Mouse (Mus musculus) adipose tissue, adult 10 weeks (tissue): Measurements from ENCODE around the gene C1ql4. TPM values are rescaled to one million over a fixed set of nuclear protein-coding genes. Genes with fewer than 3 reads are reported as not detected.

Source experiments
- polyA plus RNA-seq: library from polyadenylated mRNA; stranded (reverse); fragments of 350-450 nt; fragmentation: Illumina TruSeq; extraction: RNeasy Lipid Tissue Mini Kit (QIAGEN cat#74804); gene quantifications from one replicate; pipeline ENCODE4 v1.2.3, GENCODE M21; 2014; ENCODE audit warnings: low read depth, low replicate concordance

Gene C1ql4
- polyA plus RNA-seq = 2.6 TPM

GRCm38 (mm10) chr15:99087253-99088075 is at the start of gene C1ql4:
C1ql4 (minus strand) TSS chr15:99087817.

GRCm38 (mm10) chr15:99125711-99126080 is 38.1 kb upstream of the C1ql4 start, which contains the start of gene Spats2:
Spats2 (plus strand) TSS chr15:99125916.

GRCm38 (mm10) chr15:99092870-99093269 is 5.3 kb upstream of the C1ql4 start, which contains the start of gene Dnajc22:
Dnajc22 (plus strand) TSS chr15:99093170.

GRCm38 (mm10) chr15:99074019-99074599 is 13.5 kb downstream of the C1ql4 start, which contains the start of gene Troap:
Troap (plus strand) TSS chr15:99074575.

GRCm38 (mm10) chr15:99055040-99055439 is 32.6 kb downstream of the C1ql4 start, which contains the start of gene Prph:
Prph (plus strand) TSS chr15:99055174.

Other genes with a start within 250 kb of the C1ql4 start
- 33.8 TPM for gene Kmt2d, start 216.6 kb downstream of the C1ql4 start, polyA plus RNA-seq
- gene Rhebl1, start 193.3 kb downstream of the C1ql4 start, polyA plus RNA-seq = 4.4 TPM
- 0.97 TPM for gene Dhh, start 189.3 kb downstream of the C1ql4 start, polyA plus RNA-seq
- 22.8 TPM for gene Lmbr1l, start 169.6 kb downstream of the C1ql4 start, polyA plus RNA-seq
- 537 TPM for gene Tuba1b, start 153.3 kb downstream of the C1ql4 start, polyA plus RNA-seq
- not detected for gene Gm49450, start 134.3 kb downstream of the C1ql4 start, polyA plus RNA-seq
- 299 TPM for gene Tuba1a, start 134.1 kb downstream of the C1ql4 start, polyA plus RNA-seq
- 81.1 TPM for gene Tuba1c, start 57.9 kb downstream of the C1ql4 start, polyA plus RNA-seq
- gene Prph, start 32.6 kb downstream of the C1ql4 start, polyA plus RNA-seq = 0.45 TPM
- gene Troap, start 13.2 kb downstream of the C1ql4 start, polyA plus RNA-seq = 1.6 TPM
- gene Dnajc22, start 5.4 kb upstream of the C1ql4 start, polyA plus RNA-seq = 6.5 TPM
- 15.8 TPM for gene Spats2, start 38.1 kb upstream of the C1ql4 start, polyA plus RNA-seq
- 35.0 TPM for gene Kcnh3, start 137.0 kb upstream of the C1ql4 start, polyA plus RNA-seq
- 47.2 TPM for gene Mcrs1, start 164.1 kb upstream of the C1ql4 start, polyA plus RNA-seq
- 53.9 TPM for gene Prpf40b, start 207.3 kb upstream of the C1ql4 start, polyA plus RNA-seq
- 1.6 TPM for gene Fam186b, start 208.1 kb upstream of the C1ql4 start, polyA plus RNA-seq